Mouse (Mus musculus): Measurements from ENCODE around the gene Plxna2. TPM values are rescaled to one million over a fixed set of nuclear protein-coding genes. Genes with fewer than 3 reads are reported as not detected.

Plxna2 gene
- polyA plus RNA-seq, 1 experiment from 2014 or later = 4.5 TPM

- H3K9me3 ChIP-seq (ENCODE audit: low read length) = no peaks in the 10 kb centered on the region
- no peaks in the 10 kb centered on the region for H3K27me3 ChIP-seq (replicated peaks; ENCODE audit: insufficient read depth, low read length)
- no peak overlapping the region for H3K27ac ChIP-seq (ENCODE audit: low read length)
- H3K36me3 ChIP-seq (ENCODE audit: insufficient read depth, low read length) = no peaks in the 10 kb centered on the region
- ATAC-seq (no peak), DNase-seq (ENCODE audit: low spot score) (no peak)
- WGBS = 53% methylated on average over 4 of the region's 4 CpGs
- no peak overlapping the region for H3K4me2 ChIP-seq (replicated peaks; ENCODE audit: low read depth, low read length)
- no peaks in the 10 kb centered on the region for H3K4me1 ChIP-seq (ENCODE audit: insufficient read depth, low read depth, low read length)
- H3K9ac ChIP-seq (replicated peaks; ENCODE audit: low read depth) = no peak overlapping the region
- H3K4me3 ChIP-seq (ENCODE audit: low read depth, low read length) = no peak overlapping the region
- TF ChIP-seq CTCF (IDR thresholded peaks at IDR 0.05) = no peak
- no peak for TF ChIP-seq EP300 (IDR thresholded peaks at IDR 0.05)
Measured at GRCm38 (mm10) chr1:194720406-194720805, 102.4 kb downstream of the Plxna2 start.

GRCm38 (mm10) chr1:194721260-194721659 lies 103.2 kb downstream of the Plxna2 start:
- no peaks in the 10 kb centered on the region for H3K36me3 ChIP-seq (ENCODE audit: insufficient read depth, low read length)
- H3K4me3 ChIP-seq (ENCODE audit: low read depth, low read length) = no peak overlapping the region
- H3K9me3 ChIP-seq (ENCODE audit: low read length) = no peaks in the 10 kb centered on the region
- no peaks in the 10 kb centered on the region for H3K27me3 ChIP-seq (replicated peaks; ENCODE audit: insufficient read depth, low read length)
- H3K4me1 ChIP-seq (ENCODE audit: insufficient read depth, low read depth, low read length) = no peaks in the 10 kb centered on the region
- no peak overlapping the region for H3K4me2 ChIP-seq (replicated peaks; ENCODE audit: low read depth, low read length)
- WGBS = 90% methylated on average over 2 of the region's 2 CpGs
- TF ChIP-seq EP300 (IDR thresholded peaks at IDR 0.05) = no peak
- TF ChIP-seq CTCF (IDR thresholded peaks at IDR 0.05) = no peak
- DNase-seq (ENCODE audit: low spot score) = no peak
- no peak overlapping the region for H3K9ac ChIP-seq (replicated peaks; ENCODE audit: low read depth)
- H3K27ac ChIP-seq (ENCODE audit: low read length) = no peak overlapping the region
- ATAC-seq = no peak

GRCm38 (mm10) chr1:194722329-194722728 lies 104.3 kb downstream of the Plxna2 start:
- 49% methylated on average over 2 of the region's 2 CpGs for WGBS
- no peak overlapping the region for H3K27ac ChIP-seq (ENCODE audit: low read length)
- no peak overlapping the region for H3K4me2 ChIP-seq (replicated peaks; ENCODE audit: low read depth, low read length)
- no peaks in the 10 kb centered on the region for H3K36me3 ChIP-seq (ENCODE audit: insufficient read depth, low read length)
- TF ChIP-seq CTCF (IDR thresholded peaks at IDR 0.05) = peak; percentile 79
- no peak for TF ChIP-seq EP300 (IDR thresholded peaks at IDR 0.05)
- ATAC-seq = peak; percentile 43
- H3K4me3 ChIP-seq (ENCODE audit: low read depth, low read length) = no peak overlapping the region
- DNase-seq (ENCODE audit: low spot score) = peak; percentile 80
- no peaks in the 10 kb centered on the region for H3K9me3 ChIP-seq (ENCODE audit: low read length)
- H3K27me3 ChIP-seq (replicated peaks; ENCODE audit: insufficient read depth, low read length) = no peaks in the 10 kb centered on the region
- no peaks in the 10 kb centered on the region for H3K4me1 ChIP-seq (ENCODE audit: insufficient read depth, low read depth, low read length)
- H3K9ac ChIP-seq (replicated peaks; ENCODE audit: low read depth) = no peak overlapping the region

GRCm38 (mm10) chr1:194734836-194735235 lies 116.8 kb downstream of the Plxna2 start:
- no peak overlapping the region for H3K4me3 ChIP-seq (ENCODE audit: low read depth, low read length)
- H3K36me3 ChIP-seq (ENCODE audit: insufficient read depth, low read length) = no peaks in the 10 kb centered on the region
- no peaks in the 10 kb centered on the region for H3K9me3 ChIP-seq (ENCODE audit: low read length)
- DNase-seq (ENCODE audit: low spot score) (no peak), ATAC-seq (no peak)
- TF ChIP-seq EP300 (IDR thresholded peaks at IDR 0.05) = no peak
- no peak for TF ChIP-seq CTCF (IDR thresholded peaks at IDR 0.05)
- H3K4me1 ChIP-seq (ENCODE audit: insufficient read depth, low read depth, low read length) = no peaks in the 10 kb centered on the region
- 91% methylated on average over 2 of the region's 2 CpGs for WGBS
- no peaks in the 10 kb centered on the region for H3K27me3 ChIP-seq (replicated peaks; ENCODE audit: insufficient read depth, low read length)
- H3K4me2 ChIP-seq (replicated peaks; ENCODE audit: low read depth, low read length) = no peak overlapping the region
- no peak overlapping the region for H3K27ac ChIP-seq (ENCODE audit: low read length)
- no peak overlapping the region for H3K9ac ChIP-seq (replicated peaks; ENCODE audit: low read depth)

GRCm38 (mm10) chr1:194739894-194740293 lies 121.9 kb downstream of the Plxna2 start:
- H3K4me3 ChIP-seq (ENCODE audit: low read depth, low read length) = no peak overlapping the region
- no peak overlapping the region for H3K4me2 ChIP-seq (replicated peaks; ENCODE audit: low read depth, low read length)
- ATAC-seq (peak; percentile 55), DNase-seq (ENCODE audit: low spot score) (peak; percentile 11)
- no peaks in the 10 kb centered on the region for H3K36me3 ChIP-seq (ENCODE audit: insufficient read depth, low read length)
- no peak overlapping the region for H3K9ac ChIP-seq (replicated peaks; ENCODE audit: low read depth)
- TF ChIP-seq EP300 (IDR thresholded peaks at IDR 0.05) (no peak), CTCF (IDR thresholded peaks at IDR 0.05) (no peak)
- H3K27ac ChIP-seq (ENCODE audit: low read length) = 0 out of 2 replicates have a peak overlapping the region, but pooled peaks have one; percentile 9
- no peaks in the 10 kb centered on the region for H3K9me3 ChIP-seq (ENCODE audit: low read length)
- H3K27me3 ChIP-seq (replicated peaks; ENCODE audit: insufficient read depth, low read length) = no peaks in the 10 kb centered on the region
- H3K4me1 ChIP-seq (ENCODE audit: insufficient read depth, low read depth, low read length) = no peaks in the 10 kb centered on the region

GRCm38 (mm10) chr1:194742901-194743422 lies 124.9 kb downstream of the Plxna2 start:
- WGBS = 29% methylated on average over 2 of the region's 2 CpGs
- no peak overlapping the region for H3K27ac ChIP-seq (ENCODE audit: low read length)
- H3K4me1 ChIP-seq (ENCODE audit: insufficient read depth, low read depth, low read length) = no peaks in the 10 kb centered on the region; the same call in 1 of the 2 replicates
- TF ChIP-seq CTCF (IDR thresholded peaks at IDR 0.05) (no peak), EP300 (IDR thresholded peaks at IDR 0.05) (no peak)
- DNase-seq (ENCODE audit: low spot score) (no peak), ATAC-seq (no peak)
- no peak overlapping the region for H3K9ac ChIP-seq (replicated peaks; ENCODE audit: low read depth)
- no peaks in the 10 kb centered on the region for H3K9me3 ChIP-seq (ENCODE audit: low read length)
- H3K36me3 ChIP-seq (ENCODE audit: insufficient read depth, low read length) = no peaks in the 10 kb centered on the region
- no peak overlapping the region for H3K4me3 ChIP-seq (ENCODE audit: low read depth, low read length)
- no peaks in the 10 kb centered on the region for H3K27me3 ChIP-seq (replicated peaks; ENCODE audit: insufficient read depth, low read length)
- H3K4me2 ChIP-seq (replicated peaks; ENCODE audit: low read depth, low read length) = no peak overlapping the region
